Mouse (Mus musculus): Measurements from ENCODE around the gene Taf3. TPM values are rescaled to one million over a fixed set of nuclear protein-coding genes. Genes with fewer than 3 reads are reported as not detected.

Gene Taf3
- polyA plus RNA-seq, 1 experiment from 2014 or later, result 13.3 TPM

DNA sequence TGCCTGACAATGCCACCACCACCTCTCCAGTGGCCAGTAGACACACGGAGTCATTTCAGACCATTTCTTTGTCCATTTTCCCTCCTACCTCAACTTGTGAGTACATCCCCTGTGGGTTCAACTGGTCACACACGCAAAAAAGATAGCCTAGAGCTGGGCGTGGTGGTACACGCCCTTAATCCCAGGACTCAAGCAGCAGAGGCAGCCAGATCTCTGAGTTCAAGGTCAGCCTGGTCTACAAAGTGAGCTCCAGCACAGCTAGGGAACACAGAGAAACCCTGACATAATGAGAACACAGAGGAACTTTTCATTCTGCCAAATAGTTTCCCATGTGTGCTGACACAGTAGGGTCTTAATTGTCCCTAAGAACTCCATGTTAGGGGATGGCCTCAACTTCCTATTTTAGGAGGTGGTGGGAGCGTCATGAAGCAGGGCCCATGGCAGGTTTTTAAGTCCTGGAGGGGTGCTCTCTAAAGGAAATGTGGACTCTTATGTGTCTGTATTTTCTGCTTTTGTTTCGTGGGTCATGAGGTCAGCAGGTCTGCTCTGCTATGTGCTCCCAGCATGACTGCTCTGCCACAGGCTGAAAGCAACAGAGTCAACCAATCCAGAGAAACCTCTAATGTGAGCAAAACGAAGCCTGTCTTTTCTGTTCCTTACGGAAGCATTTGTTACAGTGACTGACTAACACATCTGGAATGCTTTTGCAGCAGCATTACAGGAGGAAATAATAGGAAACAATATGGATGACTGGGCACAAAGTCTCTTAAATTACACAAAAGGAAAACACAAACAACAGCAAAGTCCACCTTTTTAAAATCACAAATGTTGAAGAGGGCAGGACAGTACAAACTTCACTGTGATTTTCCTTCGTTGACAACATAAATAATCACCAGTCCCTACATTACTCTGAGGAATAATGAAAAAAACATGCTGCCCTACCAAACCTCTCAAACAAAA, 92.5 kb downstream of the Taf3 start:
- H3K9ac ChIP-seq (ENCODE audit: low read length), result no peak overlapping the region
- H3K4me1 ChIP-seq (replicated peaks; ENCODE audit: control insufficient read depth, insufficient read depth, low read length), result no peaks in the 10 kb centered on the region
- no peaks in the 10 kb centered on the region for H3K9me3 ChIP-seq (ENCODE audit: control insufficient read depth, low read length)
- ATAC-seq (ENCODE audit: low read depth), result no peak
- no peak overlapping the region for H3K4me3 ChIP-seq (ENCODE audit: low read length)
- WGBS, result 69% methylated on average over 9 of the region's 9 CpGs
- H3K4me2 ChIP-seq (ENCODE audit: low read depth, low read length), result no peak overlapping the region
- no peaks in the 10 kb centered on the region for H3K27me3 ChIP-seq (ENCODE audit: control insufficient read depth, insufficient read depth, low read depth, low read length)
- peaks cover 2% of the 10 kb centered on the region; the same call in 1 of the 2 replicates for H3K36me3 ChIP-seq (ENCODE audit: control insufficient read depth, insufficient read depth, low read length)
- H3K27ac ChIP-seq (ENCODE audit: low read length), result no peak overlapping the region

DNA sequence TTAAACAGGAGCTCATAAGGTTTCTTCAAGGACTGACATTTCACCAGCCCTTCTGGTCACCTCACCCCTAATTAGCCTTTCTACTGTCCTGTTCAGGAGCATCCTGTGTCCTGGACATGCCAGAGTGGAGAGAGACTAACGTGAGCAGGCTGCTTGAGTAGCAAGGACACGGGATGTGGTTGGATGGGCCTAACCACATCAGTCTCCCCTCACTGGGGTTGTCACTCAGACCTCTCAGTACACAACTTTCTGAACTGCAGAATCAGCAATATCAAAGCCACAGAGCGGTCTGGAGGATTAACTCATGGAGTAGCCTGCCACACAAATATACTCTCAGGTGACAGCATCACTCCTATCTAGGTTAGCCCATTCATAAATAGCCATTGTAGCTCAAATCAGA, 101.7 kb downstream of the Taf3 start:
- H3K4me3 ChIP-seq (ENCODE audit: low read length), result no peak overlapping the region
- H3K27ac ChIP-seq (ENCODE audit: low read length), result no peak overlapping the region
- no peaks in the 10 kb centered on the region for H3K9me3 ChIP-seq (ENCODE audit: control insufficient read depth, low read length)
- no peak overlapping the region for H3K9ac ChIP-seq (ENCODE audit: low read length)
- H3K4me1 ChIP-seq (replicated peaks; ENCODE audit: control insufficient read depth, insufficient read depth, low read length), result no peaks in the 10 kb centered on the region
- H3K4me2 ChIP-seq (ENCODE audit: low read depth, low read length), result no peak overlapping the region
- 67% methylated on average over 3 of the region's 3 CpGs for WGBS
- no peaks in the 10 kb centered on the region for H3K36me3 ChIP-seq (ENCODE audit: control insufficient read depth, insufficient read depth, low read length)
- no peak for ATAC-seq (ENCODE audit: low read depth)
- no peaks in the 10 kb centered on the region for H3K27me3 ChIP-seq (ENCODE audit: control insufficient read depth, insufficient read depth, low read depth, low read length)

DNA sequence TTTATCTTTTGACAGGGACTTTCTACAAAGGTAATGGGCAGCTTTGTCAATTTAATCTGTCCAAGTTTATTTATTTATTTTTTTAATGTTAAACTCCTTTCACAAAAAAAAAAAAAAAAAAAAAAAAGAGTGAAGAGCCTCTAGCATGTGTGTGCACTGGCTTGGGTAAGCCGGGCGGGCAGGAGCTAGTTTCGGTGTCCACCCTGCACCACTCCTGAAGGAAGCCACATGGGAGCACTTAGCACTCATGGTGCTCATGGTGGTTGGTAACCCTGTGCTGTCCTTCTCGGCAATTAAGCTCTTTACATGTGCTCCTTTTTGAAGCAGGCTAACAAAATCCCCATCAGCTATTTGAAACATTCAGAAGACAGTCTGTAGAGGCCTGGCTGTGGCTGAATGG, 102.8 kb downstream of the Taf3 start:
- no peaks in the 10 kb centered on the region for H3K27me3 ChIP-seq (ENCODE audit: control insufficient read depth, insufficient read depth, low read depth, low read length)
- WGBS, result 87% methylated on average over 4 of the region's 4 CpGs
- no peaks in the 10 kb centered on the region for H3K4me1 ChIP-seq (replicated peaks; ENCODE audit: control insufficient read depth, insufficient read depth, low read length)
- H3K9ac ChIP-seq (ENCODE audit: low read length), result no peak overlapping the region
- no peak for ATAC-seq (ENCODE audit: low read depth)
- H3K27ac ChIP-seq (ENCODE audit: low read length), result no peak overlapping the region
- no peak overlapping the region for H3K4me2 ChIP-seq (ENCODE audit: low read depth, low read length)
- no peaks in the 10 kb centered on the region for H3K36me3 ChIP-seq (ENCODE audit: control insufficient read depth, insufficient read depth, low read length)
- H3K9me3 ChIP-seq (ENCODE audit: control insufficient read depth, low read length), result no peaks in the 10 kb centered on the region
- H3K4me3 ChIP-seq (ENCODE audit: low read length), result no peak overlapping the region

DNA sequence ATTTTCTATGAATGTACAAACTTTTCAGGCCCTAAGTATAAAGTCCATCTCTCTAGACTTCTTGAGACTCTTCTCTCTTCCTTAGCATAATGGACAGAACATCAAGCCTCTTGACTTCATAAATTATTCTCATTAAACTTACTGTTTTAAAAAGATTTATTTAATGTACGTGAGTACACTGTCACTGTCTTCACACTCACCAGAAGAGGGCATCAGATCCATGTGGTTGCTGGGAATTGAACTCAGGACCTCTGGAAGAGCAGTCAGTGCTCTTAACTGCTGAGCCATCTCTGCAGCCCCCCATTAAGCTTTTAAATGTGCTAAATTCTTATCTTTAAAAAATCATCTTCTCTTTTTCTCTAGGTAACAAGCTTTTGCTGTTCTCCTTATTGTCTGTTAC, 105.4 kb downstream of the Taf3 start:
- H3K4me2 ChIP-seq (ENCODE audit: low read depth, low read length), result no peak overlapping the region
- 71% methylated on average over 1 of the region's 1 CpGs for WGBS
- no peak overlapping the region for H3K27ac ChIP-seq (ENCODE audit: low read length)
- no peak overlapping the region for H3K9ac ChIP-seq (ENCODE audit: low read length)
- H3K27me3 ChIP-seq (ENCODE audit: control insufficient read depth, insufficient read depth, low read depth, low read length), result no peaks in the 10 kb centered on the region
- no peaks in the 10 kb centered on the region for H3K36me3 ChIP-seq (ENCODE audit: control insufficient read depth, insufficient read depth, low read length)
- no peak for ATAC-seq (ENCODE audit: low read depth)
- H3K4me3 ChIP-seq (ENCODE audit: low read length), result no peak overlapping the region
- H3K9me3 ChIP-seq (ENCODE audit: control insufficient read depth, low read length), result no peaks in the 10 kb centered on the region
- H3K4me1 ChIP-seq (replicated peaks; ENCODE audit: control insufficient read depth, insufficient read depth, low read length), result no peaks in the 10 kb centered on the region

DNA sequence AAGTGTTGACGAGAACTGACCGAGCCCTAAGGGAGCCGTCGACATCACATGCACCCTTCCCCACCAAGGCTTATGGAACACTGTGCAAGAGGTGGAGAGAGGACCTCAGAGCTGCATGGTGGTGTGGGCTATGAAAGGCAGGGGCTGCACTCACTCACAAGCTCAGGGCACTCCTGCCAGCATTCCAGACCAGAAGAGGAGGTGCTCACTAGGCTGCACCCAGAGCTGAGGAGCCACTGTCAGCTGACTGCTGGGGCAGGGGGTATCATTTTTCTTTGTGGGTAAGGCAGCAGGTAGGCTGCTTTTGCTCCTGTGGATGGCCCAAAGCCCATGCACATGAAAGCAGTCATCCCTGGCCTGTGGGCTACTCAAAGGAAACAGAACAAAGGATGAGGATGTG, 109.1 kb downstream of the Taf3 start:
- no peak overlapping the region for H3K4me2 ChIP-seq (ENCODE audit: low read depth, low read length)
- H3K36me3 ChIP-seq (ENCODE audit: control insufficient read depth, insufficient read depth, low read length), result no peaks in the 10 kb centered on the region
- WGBS, result 75% methylated on average over 4 of the region's 4 CpGs
- no peak overlapping the region for H3K9ac ChIP-seq (ENCODE audit: low read length)
- no peaks in the 10 kb centered on the region for H3K27me3 ChIP-seq (ENCODE audit: control insufficient read depth, insufficient read depth, low read depth, low read length)
- H3K9me3 ChIP-seq (ENCODE audit: control insufficient read depth, low read length), result no peaks in the 10 kb centered on the region
- no peak overlapping the region for H3K4me3 ChIP-seq (ENCODE audit: low read length)
- no peaks in the 10 kb centered on the region for H3K4me1 ChIP-seq (replicated peaks; ENCODE audit: control insufficient read depth, insufficient read depth, low read length)
- no peak for ATAC-seq (ENCODE audit: low read depth)
- no peak overlapping the region for H3K27ac ChIP-seq (ENCODE audit: low read length)

DNA sequence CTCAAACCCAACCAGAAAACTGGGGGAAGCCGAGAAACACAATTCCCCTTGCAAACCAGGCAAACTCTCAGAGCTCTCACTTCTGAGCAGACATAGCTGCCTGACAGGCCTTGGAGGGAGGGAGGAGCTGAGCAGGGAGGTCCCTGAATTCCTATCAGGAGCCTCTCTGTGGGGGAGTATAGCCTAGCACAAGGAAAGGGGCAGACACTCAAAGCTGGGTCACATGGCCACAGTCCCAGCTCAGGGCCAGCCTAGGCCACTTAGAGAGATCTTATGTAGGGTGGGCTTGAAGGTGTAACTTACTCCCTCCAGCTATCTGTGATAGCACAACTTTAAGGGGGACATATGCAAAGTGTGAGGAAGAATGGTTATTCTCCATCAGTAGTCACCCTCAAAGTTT, 112.4 kb downstream of the Taf3 start:
- Histone ChIP-seq H3K27me3 (ENCODE audit: control insufficient read depth, insufficient read depth, low read depth, low read length) (no peaks in the 10 kb centered on the region), H3K9ac (ENCODE audit: low read length) (no peak overlapping the region), H3K9me3 (ENCODE audit: control insufficient read depth, low read length) (no peaks in the 10 kb centered on the region), H3K4me3 (ENCODE audit: low read length) (no peak overlapping the region), H3K4me2 (ENCODE audit: low read depth, low read length) (no peak overlapping the region), H3K4me1 (replicated peaks; ENCODE audit: control insufficient read depth, insufficient read depth, low read length) (no peaks in the 10 kb centered on the region), H3K36me3 (ENCODE audit: control insufficient read depth, insufficient read depth, low read length) (no peaks in the 10 kb centered on the region), H3K27ac (ENCODE audit: low read length) (no peak overlapping the region)
- WGBS, result 33% methylated on average over 1 of the region's 1 CpGs
- ATAC-seq (ENCODE audit: low read depth), result no peak; the same call in 1 of the 2 replicates

DNA sequence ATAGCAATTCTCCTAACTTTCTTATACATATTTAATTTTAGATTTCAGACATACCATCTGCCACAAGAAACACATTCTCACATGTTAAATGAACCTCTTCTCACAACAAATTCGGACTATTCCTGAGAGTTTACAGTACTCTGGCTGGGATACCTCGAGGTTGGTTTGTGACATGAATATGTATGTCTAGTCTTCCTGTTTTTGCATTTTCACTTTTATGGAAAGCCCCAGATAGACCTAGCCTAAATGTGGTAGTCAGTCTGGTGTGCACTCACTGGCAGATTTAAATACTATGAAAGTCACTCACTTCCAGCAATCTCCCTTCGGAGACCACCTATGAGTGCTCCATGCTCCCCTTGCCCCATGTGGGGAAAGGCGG, 121.5 kb downstream of the Taf3 start:
- WGBS, result 69% methylated on average over 4 of the region's 4 CpGs
- H3K4me3 ChIP-seq (ENCODE audit: low read length), result no peak overlapping the region
- H3K9ac ChIP-seq (ENCODE audit: low read length), result no peak overlapping the region
- H3K4me1 ChIP-seq (replicated peaks; ENCODE audit: control insufficient read depth, insufficient read depth, low read length), result no peaks in the 10 kb centered on the region
- H3K9me3 ChIP-seq (ENCODE audit: control insufficient read depth, low read length), result no peaks in the 10 kb centered on the region
- no peak overlapping the region for H3K27ac ChIP-seq (ENCODE audit: low read length)
- no peaks in the 10 kb centered on the region for H3K36me3 ChIP-seq (ENCODE audit: control insufficient read depth, insufficient read depth, low read length)
- no peaks in the 10 kb centered on the region for H3K27me3 ChIP-seq (ENCODE audit: control insufficient read depth, insufficient read depth, low read depth, low read length)
- no peak for ATAC-seq (ENCODE audit: low read depth)
- no peak overlapping the region for H3K4me2 ChIP-seq (ENCODE audit: low read depth, low read length)

DNA sequence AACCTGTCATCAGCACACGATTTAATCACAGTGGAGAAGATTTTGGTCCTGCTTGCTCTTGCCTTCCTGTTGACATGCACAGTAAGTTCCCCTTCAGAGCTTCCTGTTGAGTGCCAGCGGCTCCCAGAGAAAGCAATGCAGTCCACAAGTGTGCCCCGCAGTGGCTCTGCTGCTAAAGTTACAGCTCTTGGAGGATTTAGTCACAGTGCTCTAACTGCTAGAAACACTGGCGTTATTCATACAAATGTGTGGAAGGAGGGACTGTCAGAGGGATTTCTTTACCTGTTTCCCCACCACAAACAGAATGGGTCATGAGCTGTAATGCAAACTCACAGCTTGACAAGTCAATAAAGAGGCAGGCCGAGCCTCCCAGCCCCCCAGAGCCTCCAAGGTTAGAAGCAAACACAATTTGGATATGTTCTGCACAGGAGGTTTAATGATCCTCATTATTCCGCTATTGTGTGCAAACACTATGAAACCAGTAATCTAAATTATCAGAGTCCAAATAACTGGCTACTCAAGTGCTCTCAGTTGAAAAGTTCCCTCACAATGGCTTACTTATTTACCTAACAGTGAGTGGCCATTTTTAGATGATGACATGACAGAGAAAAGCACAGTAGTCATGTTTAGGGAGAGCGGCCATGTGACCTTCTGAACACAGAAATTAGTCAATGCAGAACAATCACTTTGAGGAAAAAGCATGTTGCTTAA, 122.0 kb downstream of the Taf3 start:
- Histone ChIP-seq H3K4me3 (ENCODE audit: low read length) (no peak overlapping the region), H3K4me2 (ENCODE audit: low read depth, low read length) (no peak overlapping the region), H3K9me3 (ENCODE audit: control insufficient read depth, low read length) (no peaks in the 10 kb centered on the region), H3K4me1 (replicated peaks; ENCODE audit: control insufficient read depth, insufficient read depth, low read length) (no peaks in the 10 kb centered on the region), H3K27ac (ENCODE audit: low read length) (no peak overlapping the region), H3K9ac (ENCODE audit: low read length) (no peak overlapping the region), H3K36me3 (ENCODE audit: control insufficient read depth, insufficient read depth, low read length) (no peaks in the 10 kb centered on the region), H3K27me3 (ENCODE audit: control insufficient read depth, insufficient read depth, low read depth, low read length) (no peaks in the 10 kb centered on the region)
- no peak for ATAC-seq (ENCODE audit: low read depth)
- 45% methylated on average over 7 of the region's 7 CpGs for WGBS

DNA sequence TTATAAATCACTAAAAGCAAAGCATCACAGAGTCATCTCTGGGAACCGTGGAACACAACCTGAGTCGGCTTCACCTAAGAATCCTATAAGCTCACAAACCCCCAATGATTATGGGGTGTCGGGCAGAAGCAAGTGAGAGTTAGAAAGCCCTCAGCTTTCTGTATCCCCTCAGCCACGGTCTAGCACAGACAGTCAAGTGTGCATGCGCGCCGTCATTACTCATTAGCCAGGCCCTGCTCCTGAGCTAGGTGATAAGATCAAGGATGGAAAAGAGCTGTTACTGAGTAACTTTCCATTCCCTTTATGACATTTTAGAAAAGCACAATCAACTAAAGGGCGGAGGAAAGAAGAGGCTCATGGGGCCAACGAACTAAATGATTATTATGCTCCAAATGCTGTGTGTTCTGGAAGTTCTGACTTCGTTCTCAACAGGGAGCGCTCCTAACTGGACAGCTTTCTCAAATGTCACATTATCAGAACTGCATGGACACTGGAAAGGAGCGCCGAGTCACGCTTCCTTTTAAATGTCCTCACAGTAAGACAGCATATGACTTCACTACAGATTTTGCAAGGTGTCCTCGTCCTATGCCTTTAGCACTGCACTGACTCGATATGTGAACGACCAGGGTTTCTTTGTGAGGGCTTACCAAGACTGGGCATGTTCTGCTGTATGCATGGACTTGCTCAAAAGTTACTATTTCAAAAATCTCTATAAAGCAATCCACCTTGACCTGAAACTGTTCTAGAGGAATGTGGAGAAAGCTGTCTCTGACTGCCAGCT, 129.5 kb downstream of the Taf3 start:
- no peak overlapping the region for H3K9ac ChIP-seq (ENCODE audit: low read length)
- no peaks in the 10 kb centered on the region for H3K9me3 ChIP-seq (ENCODE audit: control insufficient read depth, low read length)
- no peak overlapping the region for H3K27ac ChIP-seq (ENCODE audit: low read length)
- 63% methylated on average over 17 of the region's 17 CpGs for WGBS
- no peak overlapping the region for H3K4me3 ChIP-seq (ENCODE audit: low read length)
- no peak overlapping the region for H3K4me2 ChIP-seq (ENCODE audit: low read depth, low read length)
- ATAC-seq (ENCODE audit: low read depth), result peak; percentile 85
- peaks cover 5% of the 10 kb centered on the region for H3K36me3 ChIP-seq (ENCODE audit: control insufficient read depth, insufficient read depth, low read length)
- no peaks in the 10 kb centered on the region for H3K27me3 ChIP-seq (ENCODE audit: control insufficient read depth, insufficient read depth, low read depth, low read length)
- no peaks in the 10 kb centered on the region for H3K4me1 ChIP-seq (replicated peaks; ENCODE audit: control insufficient read depth, insufficient read depth, low read length)

Measured in lung, embryonic 16.5 days (tissue).